Mouse (Mus musculus) C2C12 (cell line): Measurements from ENCODE around the gene Tln1. TPM values are rescaled to one million over a fixed set of nuclear protein-coding genes. Genes with fewer than 3 reads are reported as not detected.

Source experiments
- H3K27me3 ChIP-seq: one replicate; pipeline ENCODE4 v1.6.1; 2011; ENCODE audit not compliant: control insufficient read depth, insufficient read depth, insufficient read length
- H3K36me3 ChIP-seq: one replicate; pipeline ENCODE4 v1.6.1; 2011; ENCODE audit not compliant: control insufficient read depth, insufficient read depth
- H3K4me3 ChIP-seq: one replicate; pipeline ENCODE4 v1.5.1; 2011; ENCODE audit warnings: mild to moderate bottlenecking, control low read depth; ENCODE audit not compliant: poor library complexity, insufficient read depth, severe bottlenecking
- H3K79me2 ChIP-seq: one replicate; pipeline ENCODE4 v1.6.1; 2011; ENCODE audit not compliant: control insufficient read depth, insufficient read depth
- H3K79me3 ChIP-seq: one replicate; pipeline ENCODE4 v1.6.1; 2011; ENCODE audit warnings: low read depth, control low read depth
- H3ac ChIP-seq: one replicate; pipeline ENCODE3; 2011; ENCODE audit warnings: low read depth; ENCODE audit not compliant: control insufficient read depth, insufficient read length
- CEBPB ChIP-seq: IDR thresholded peaks from one replicate; pipeline ENCODE4 v1.6.1; 2011; ENCODE audit warnings: low read depth, mild to moderate bottlenecking, control low read depth, moderate library complexity
- CTCF ChIP-seq: IDR thresholded peaks from one replicate; pipeline ENCODE4 v1.5.1; 2011; ENCODE audit not compliant: control insufficient read depth, insufficient read depth, insufficient read length
- FOSL1 ChIP-seq: IDR thresholded peaks from one replicate; pipeline ENCODE4 v1.8.0; 2011; ENCODE audit warnings: mild to moderate bottlenecking, low read length; ENCODE audit not compliant: poor library complexity, insufficient read depth, severe bottlenecking
- MAX ChIP-seq: IDR thresholded peaks from one replicate; pipeline ENCODE4 v1.6.1; 2011; ENCODE audit warnings: mild to moderate bottlenecking, control low read depth
- MYOD1 ChIP-seq: IDR thresholded peaks from one replicate; pipeline ENCODE4 v1.6.1; 2011; ENCODE audit warnings: low read depth; ENCODE audit not compliant: control insufficient read depth, insufficient read length
- MYOG ChIP-seq: IDR thresholded peaks from one replicate; pipeline ENCODE4 v1.6.1; 2011; ENCODE audit not compliant: control insufficient read depth, insufficient read length; ENCODE audit errors: extremely low read depth
- USF1 ChIP-seq: IDR thresholded peaks from one replicate; pipeline ENCODE4 v1.6.1; 2011; ENCODE audit warnings: low read depth, mild to moderate bottlenecking, control low read depth, moderate library complexity
- long read RNA-seq, 2 experiments: library from polyadenylated mRNA; unstranded; transcript quantifications; one replicate each; pipeline ENCODE4 v2.0.0; 2019 to 2020
- polyA plus RNA-seq: library from polyadenylated mRNA; unstranded; fragments of >200 nt; fragmentation: generic; extraction: Trizol; gene quantifications from one replicate; pipeline ENCODE4 v1.2.1, GENCODE M21; 2012; ENCODE audit warnings: missing spikeins

Gene Tln1
- polyA plus RNA-seq = 158 TPM
- long read RNA-seq, experiment 1, partial matches to known transcripts = 49 of 52 reads
- long read RNA-seq, experiment 1, other reads (novel, unspliced or antisense) = 2 of 52 reads
- long read RNA-seq, experiment 2, full-length matches to known transcripts = 16 of 178 reads
- long read RNA-seq, experiment 2, partial matches to known transcripts = 152 of 178 reads
- long read RNA-seq, experiment 2, other reads (novel, unspliced or antisense) = 10 of 178 reads

- peaks cover 43% of the 10 kb centered on the region for H3K79me3 ChIP-seq
- H3K27me3 ChIP-seq = no peaks in the 10 kb centered on the region
- peaks cover 27% of the 10 kb centered on the region for H3K36me3 ChIP-seq
- peak within 1 kb of the TSS; percentile 86 for H3ac ChIP-seq
- peak within 1 kb of the TSS; percentile 86 for H3K4me3 ChIP-seq
- H3K79me2 ChIP-seq = peaks cover 62% of the 10 kb centered on the region
- TF ChIP-seq MAX (no peak), MYOD1 (no peak), USF1 (no peak), MYOG (no peak), FOSL1 (no peak), CTCF (no peak), CEBPB (no peak)
Measured at GRCm38 (mm10) chr4:43561997-43562768, at the start of gene Tln1, which contains the start of gene Creb3. Gene Tln1, minus strand, starts transcription at chr4:43562691. Gene Creb3, plus strand, starts transcription at chr4:43562332.

- no peak for TF ChIP-seq MYOG
- TF ChIP-seq USF1 = no peak
- TF ChIP-seq CEBPB = peak; percentile 22
- no peak for TF ChIP-seq MYOD1
- TF ChIP-seq CTCF = no peak
- no peak for TF ChIP-seq FOSL1
- no peak for TF ChIP-seq MAX
- H3K4me3 ChIP-seq = no peak overlapping the region
- H3K79me3 ChIP-seq = no peaks in the 10 kb centered on the region
- H3K27me3 ChIP-seq = peaks cover 5% of the 10 kb centered on the region
- no peaks in the 10 kb centered on the region for H3K79me2 ChIP-seq
- H3K36me3 ChIP-seq = no peaks in the 10 kb centered on the region
- no peak overlapping the region for H3ac ChIP-seq
Measured at GRCm38 (mm10) chr4:43604751-43605685, 42.5 kb upstream of the Tln1 start.

GRCm38 (mm10) chr4:43604099-43604498 lies 41.6 kb upstream of the Tln1 start:
- no peak overlapping the region for H3K4me3 ChIP-seq
- no peaks in the 10 kb centered on the region for H3K79me3 ChIP-seq
- no peaks in the 10 kb centered on the region for H3K36me3 ChIP-seq
- TF ChIP-seq FOSL1 (no peak), MYOD1 (no peak), MYOG (no peak), CTCF (no peak), USF1 (no peak), CEBPB (no peak), MAX (no peak)
- H3ac ChIP-seq = no peak overlapping the region
- H3K79me2 ChIP-seq = no peaks in the 10 kb centered on the region
- no peaks in the 10 kb centered on the region for H3K27me3 ChIP-seq

GRCm38 (mm10) chr4:43600195-43600934 lies 37.9 kb upstream of the Tln1 start:
- Histone ChIP-seq H3K79me2 (no peaks in the 10 kb centered on the region), H3K27me3 (no peaks in the 10 kb centered on the region), H3ac (no peak overlapping the region), H3K79me3 (no peaks in the 10 kb centered on the region), H3K36me3 (no peaks in the 10 kb centered on the region), H3K4me3 (no peak overlapping the region)
- TF ChIP-seq MYOD1 (no peak), USF1 (no peak), CEBPB (no peak), MYOG (no peak), CTCF (no peak), FOSL1 (no peak), MAX (no peak)
